Mouse (Mus musculus) left cerebral cortex, adult 8-10 months (tissue): ENCODE data around the gene Mpo. TPM values are rescaled to one million over a fixed set of nuclear protein-coding genes. Genes with fewer than 3 reads are reported as not detected.

Experiments
- microRNA-seq, 2 experiments: library from miRNA; unstranded; fragments of <30 nt; microRNA quantifications; one replicate each; pipeline ENCODE4 v1.2.0; 2022
- total RNA-seq, 4 experiments: library from RNA; stranded (reverse); gene quantifications; 2 replicates each; pipeline ENCODE4 v1.2.4; 2022

Mpo gene
- total RNA-seq, 4 experiments from 2014 or later: 0.55 TPM; not detected in 3

Small RNA genes within 50 kb of the gene (microRNA-seq; reads per million reads assigned to microRNA genes)
- 0 reads per million in 2 experiments for gene Mir142
- gene Mir142b: 0 reads per million in 2 experiments

Other genes with a start within 250 kb of the Mpo start
- gene Gm11492, start 226.9 kb upstream of the Mpo start, total RNA-seq: under 1 TPM in 2 of 4 experiments, not detected in 2; 0.17 to 0.19 TPM
- gene Sept4, start 224.7 kb upstream of the Mpo start, total RNA-seq: 100 to 1,000 TPM; 230 to 282 (median 253) TPM
- 10 to 100 TPM; 79.3 to 88.0 (median 83.9) TPM for gene Mtmr4, start 201.4 kb upstream of the Mpo start, total RNA-seq
- under 1 TPM; 0.50 to 0.71 (median 0.60) TPM for gene Hsf5, start 176.4 kb upstream of the Mpo start, total RNA-seq
- 1 to 10 TPM; 2.9 to 7.7 (median 4.8) TPM for gene Rnf43, start 130.9 kb upstream of the Mpo start, total RNA-seq
- 10 to 100 TPM; 63.2 to 84.3 (median 76.2) TPM for gene Supt4a, start 56.0 kb upstream of the Mpo start, total RNA-seq
- gene Tspoap1, start 33.0 kb upstream of the Mpo start, total RNA-seq: 100 to 1,000 TPM; 162 to 192 (median 176) TPM
- under 1 TPM; 0.40 to 0.91 (median 0.69) TPM for gene Lpo, start 34.7 kb downstream of the Mpo start, total RNA-seq
- 1 to 10 TPM; 6.8 to 8.4 (median 8.2) TPM for gene Mks1, start 59.6 kb downstream of the Mpo start, total RNA-seq
- gene Epx, start 82.0 kb downstream of the Mpo start, total RNA-seq: under 1 TPM in 2 of 4 experiments, not detected in 2; 0.19 to 0.23 TPM
- gene Olfr462, start 98.7 kb downstream of the Mpo start, total RNA-seq: not detected
- not detected for gene Olfr463, start 103.8 kb downstream of the Mpo start, total RNA-seq
- 1 to 10 TPM in 3 of 4 experiments, under 1 TPM in 1; 0.94 to 2.2 (median 1.7) TPM for gene Olfr464, start 127.4 kb downstream of the Mpo start, total RNA-seq
- gene Dynll2, start 194.0 kb downstream of the Mpo start, total RNA-seq: 100 to 1,000 TPM; 623 to 646 (median 629) TPM